Mouse (Mus musculus): Measurements from ENCODE around the gene Kcnip1.

GRCm38 (mm10) chr11:33866775-33867174 lies 126.2 kb downstream of the Kcnip1 start:
- TF ChIP-seq POLR2A (IDR thresholded peaks at IDR 0.05; ENCODE audit: low read depth, low read length): no peak
- TF ChIP-seq USF1 (IDR thresholded peaks at IDR 0.05; ENCODE audit: low read depth, low read length): no peak
- TF ChIP-seq NELFE (IDR thresholded peaks at IDR 0.05; ENCODE audit: low read depth, low read length): no peak
- no peak for TF ChIP-seq TCF12 (IDR thresholded peaks at IDR 0.05; ENCODE audit: low read depth, low read length)
- no peak for TF ChIP-seq EP300 (IDR thresholded peaks at IDR 0.05; ENCODE audit: low read length)
- TF ChIP-seq CHD2 (IDR thresholded peaks at IDR 0.05; ENCODE audit: low read length): no peak
